8 mouse cellular contexts compared by ENCODE assay signal in the genomic region with DNA sequence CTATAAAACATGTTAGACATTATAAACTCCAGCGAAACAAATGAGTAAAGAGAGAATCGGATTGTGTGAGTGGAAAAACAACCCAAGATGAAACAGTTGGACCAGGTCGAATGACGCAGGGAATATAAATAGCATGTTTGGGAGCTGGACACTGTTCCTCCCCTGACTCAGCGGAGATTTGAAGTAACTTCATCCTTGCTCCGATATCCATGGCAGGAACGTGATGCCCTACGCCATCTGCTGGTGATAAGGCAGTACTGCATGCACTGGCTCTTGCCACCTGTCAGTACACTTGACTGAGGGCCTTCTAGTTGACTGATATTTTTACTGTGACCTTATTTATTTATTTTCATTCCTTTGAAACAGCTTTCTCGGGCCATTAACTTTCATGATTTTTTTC.
DNase-seq lines count a peak whose midpoint lies in the region; TF ChIP-seq lines count a peak whose summit lies in the region.

No protein-coding gene starts in this region.

- peak; percentile 83 for DNase-seq in adrenal gland, postnatal 25 days
- peak; percentile 82 for DNase-seq in embryonic facial prominence, embryonic 10.5 days (ENCODE audit: low spot score)
- DNase-seq in heart, adult 9 months (ENCODE audit: low spot score in 2 of 2): peak; percentile 82 to 92
- peak; percentile 85 to 89 for DNase-seq in kidney, postnatal 36 days
- DNase-seq in lung, adult 18-20 months: peak; percentile 85 to 89
- DNase-seq in retina, postnatal 1 day: peak; percentile 84
- DNase-seq in thymus, postnatal 4 days: peak; percentile 88

- WGBS in embryonic facial prominence, embryonic 10.5 days: 24% methylated on average over 9 of the region's 9 CpGs

- no peak overlapping the region for H3K27ac ChIP-seq in embryonic facial prominence, embryonic 10.5 days (replicated peaks)

- H3K27me3 ChIP-seq in E14TG2a.4 (ENCODE audit: insufficient read depth, low read length): no peaks in the 10 kb centered on the region
- no peaks in the 10 kb centered on the region for H3K27me3 ChIP-seq in embryonic facial prominence, embryonic 10.5 days (replicated peaks; ENCODE audit: low read depth, poor library complexity, severe bottlenecking)

- no peaks in the 10 kb centered on the region for H3K36me3 ChIP-seq in E14TG2a.4 (ENCODE audit: insufficient read depth, low read length)
- no peaks in the 10 kb centered on the region for H3K36me3 ChIP-seq in embryonic facial prominence, embryonic 10.5 days (replicated peaks)

- peak; percentile 99 for TF ChIP-seq CTCF in E14TG2a.4 (conservative IDR thresholded peaks at IDR 0.05; ENCODE audit: low read length)

- H3K4me1 ChIP-seq in E14TG2a.4 (replicated peaks; ENCODE audit: low read depth, low read length): peaks cover 6% of the 10 kb centered on the region
- peaks cover 15% of the 10 kb centered on the region for H3K4me1 ChIP-seq in embryonic facial prominence, embryonic 10.5 days

- H3K9me3 ChIP-seq in E14TG2a.4 (ENCODE audit: low read length): no peaks in the 10 kb centered on the region
- no peaks in the 10 kb centered on the region; the same call in 1 of the 2 replicates for H3K9me3 ChIP-seq in embryonic facial prominence, embryonic 10.5 days

- no peak overlapping the region for H3K4me3 ChIP-seq in E14TG2a.4 (replicated peaks; ENCODE audit: low read length)
- H3K4me3 ChIP-seq in embryonic facial prominence, embryonic 10.5 days: no peak overlapping the region
